Mouse (Mus musculus) heart, adult 18-20 months (tissue): Measurements from ENCODE around the gene Dlat. TPM values are rescaled to one million over a fixed set of nuclear protein-coding genes. Genes with fewer than 3 reads are reported as not detected.
A peak's percentile ranks its signal among the peaks of the same experiment; 100 is the strongest.
"Not testable (repeated sequence)": the region's sequence is repeated elsewhere in the genome, so short reads cannot be mapped to it uniquely, and the experiment has no call there.

Experiments
- DNase-seq, 2 experiments: peaks; one replicate each; pipeline ENCODE4 v3.0.0; 2021 to 2022; ENCODE audit warnings: mixed read lengths in 1 of 2
- total RNA-seq, 2 experiments: library from RNA; stranded (reverse); gene quantifications; 2 replicates each; pipeline ENCODE4 v1.2.3; 2021

Dlat gene
- total RNA-seq, 2 experiments from 2014 or later, result 390 to 395 TPM

DNA sequence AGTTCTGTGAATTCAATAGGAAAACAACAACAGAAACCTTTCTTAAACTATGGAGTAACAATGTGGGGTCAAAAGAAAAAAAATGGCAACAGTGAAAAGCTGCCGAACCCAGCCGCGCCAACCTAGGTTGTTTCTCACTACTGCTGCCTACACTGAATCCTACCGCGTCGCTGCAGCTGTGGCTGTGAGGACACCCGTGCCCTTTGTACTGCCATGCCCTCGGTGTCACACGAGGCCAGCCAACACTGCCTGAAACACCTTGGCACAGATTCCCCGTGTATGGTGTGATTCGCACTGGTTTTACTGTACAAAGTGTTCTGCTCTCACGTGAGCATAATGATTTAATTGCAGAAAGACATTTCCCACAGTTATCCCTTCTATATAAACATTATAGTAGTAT, 851 bp upstream of the Dlat start:
- peak; percentile 41 to 51 for DNase-seq

DNA sequence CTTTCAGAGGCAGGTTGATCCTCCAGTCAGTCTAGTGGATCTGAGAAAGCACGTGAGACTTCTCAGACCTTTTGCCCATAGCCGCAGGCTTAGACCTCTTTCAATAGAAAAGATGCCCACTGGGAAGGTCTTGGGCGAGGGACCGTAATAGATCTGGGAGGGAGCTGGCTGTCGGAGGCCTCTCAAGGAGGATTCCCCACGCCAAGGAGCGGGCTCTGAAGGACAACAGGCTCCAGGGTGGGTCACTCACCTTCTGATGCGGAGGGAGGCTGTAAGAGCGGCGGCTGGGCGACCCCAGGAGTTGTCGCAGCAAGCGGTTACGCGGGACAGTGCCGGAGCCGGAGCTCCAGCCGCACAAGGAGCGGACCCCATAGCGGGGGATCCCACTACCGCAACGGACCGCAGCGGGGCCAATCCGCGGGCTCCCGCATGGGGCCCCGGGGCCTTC, 615 bp downstream of the Dlat start:
- DNase-seq, result no peak

DNA sequence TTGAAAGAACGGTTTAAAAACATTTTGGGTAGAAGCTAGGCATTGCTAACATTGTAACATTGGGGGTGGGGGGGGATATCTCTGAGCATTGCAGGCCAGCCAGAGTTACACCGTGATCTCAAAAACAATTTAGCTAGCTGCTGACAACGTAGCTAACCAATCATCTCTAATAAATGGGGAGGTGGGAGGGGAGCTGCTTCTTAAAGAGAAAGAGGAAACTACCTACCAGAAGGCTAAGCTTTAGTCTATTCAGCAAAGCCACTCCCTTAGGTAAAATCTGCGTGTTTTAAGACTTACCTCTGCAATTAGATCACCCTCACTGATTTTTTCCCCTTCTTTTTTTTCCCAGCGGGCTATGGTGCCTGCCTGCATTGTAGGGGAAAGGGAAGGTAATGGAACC, 1.2 kb downstream of the Dlat start:
- DNase-seq, result no peak

DNA sequence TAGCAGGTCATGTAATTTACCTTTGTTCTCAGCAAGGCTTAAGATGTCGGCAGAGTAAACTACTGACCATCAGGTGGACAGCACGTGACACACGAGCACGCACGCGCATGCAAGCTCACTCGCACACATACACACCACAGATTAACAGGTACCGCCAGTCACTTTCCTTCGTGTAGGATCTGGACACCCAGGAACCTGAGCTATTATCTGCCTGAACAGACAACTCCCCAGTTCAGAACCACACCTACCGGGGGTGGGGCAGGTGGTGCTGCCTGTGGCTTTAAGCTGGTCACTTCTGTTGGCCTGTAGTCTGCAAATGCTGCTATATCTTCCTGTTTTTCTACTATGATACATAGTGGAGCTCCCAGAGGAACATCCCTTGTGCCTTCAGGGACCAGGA, 9.1 kb downstream of the Dlat start:
- DNase-seq, result no peak

DNA sequence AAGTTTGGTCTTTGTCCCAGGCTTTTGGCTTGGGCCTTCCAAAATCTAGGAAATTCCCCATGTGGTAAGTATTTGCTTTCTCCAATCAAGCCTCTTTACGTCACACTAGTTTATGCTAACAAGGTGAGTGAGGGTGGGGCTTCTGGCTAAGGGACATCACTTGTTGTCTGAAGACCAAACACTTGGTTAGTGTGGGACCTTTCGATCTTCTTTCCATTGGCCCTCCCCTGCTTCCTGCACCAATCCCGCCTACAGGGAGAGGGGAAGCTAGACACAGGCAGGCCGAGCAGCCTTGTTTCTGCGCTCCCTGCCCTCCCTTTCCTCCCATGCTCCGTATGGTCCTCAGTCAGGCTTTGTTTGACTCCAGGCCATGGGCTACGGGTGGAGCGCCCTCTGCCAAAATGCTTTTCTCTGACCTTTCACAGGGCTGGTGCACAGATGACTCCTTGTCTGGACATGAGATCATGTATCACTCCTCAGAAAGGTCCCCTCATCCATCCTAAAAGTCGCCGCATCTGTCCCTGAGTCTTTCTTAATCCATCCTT, 12.7 kb downstream of the Dlat start:
- no peak for DNase-seq

DNA sequence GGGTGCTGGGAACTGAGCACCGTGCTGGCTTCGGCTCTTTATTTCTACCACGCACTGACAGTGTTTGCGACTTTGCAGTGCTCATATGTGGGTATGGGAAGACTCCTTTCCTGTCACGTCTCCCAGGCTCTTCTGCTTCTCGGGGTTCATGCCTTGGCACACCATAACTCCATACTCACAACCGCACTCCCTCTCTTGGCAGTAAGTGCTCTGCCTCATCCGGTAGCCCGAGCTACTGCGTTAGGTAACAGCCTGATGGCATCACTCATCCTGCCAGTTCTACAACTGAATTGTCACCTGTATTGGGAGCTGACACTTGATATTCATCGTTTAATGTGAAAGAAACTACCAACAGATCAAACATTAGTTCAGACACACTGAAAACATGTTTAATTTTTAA, 25.3 kb downstream of the Dlat start:
- no peak for DNase-seq

DNA sequence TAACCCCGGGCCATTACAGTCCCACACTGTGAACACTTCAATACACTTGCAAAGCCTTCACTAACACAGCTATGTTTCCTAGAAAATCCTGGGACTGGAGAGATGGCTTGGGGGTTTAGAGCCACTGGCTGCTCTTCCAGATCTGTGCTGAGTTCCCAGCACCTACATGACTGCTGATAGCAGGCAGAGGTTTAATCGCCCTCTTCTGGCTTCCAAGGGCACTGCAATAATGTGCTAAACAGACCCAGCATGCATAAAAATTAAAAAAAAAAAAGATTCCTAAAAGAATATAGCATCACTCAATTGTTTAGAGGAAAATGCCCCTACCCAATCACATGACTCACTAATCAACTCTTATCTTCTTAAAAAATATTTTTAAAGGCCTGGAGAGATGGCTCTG, 26.5 kb downstream of the Dlat start:
- DNase-seq, result no peak

DNA sequence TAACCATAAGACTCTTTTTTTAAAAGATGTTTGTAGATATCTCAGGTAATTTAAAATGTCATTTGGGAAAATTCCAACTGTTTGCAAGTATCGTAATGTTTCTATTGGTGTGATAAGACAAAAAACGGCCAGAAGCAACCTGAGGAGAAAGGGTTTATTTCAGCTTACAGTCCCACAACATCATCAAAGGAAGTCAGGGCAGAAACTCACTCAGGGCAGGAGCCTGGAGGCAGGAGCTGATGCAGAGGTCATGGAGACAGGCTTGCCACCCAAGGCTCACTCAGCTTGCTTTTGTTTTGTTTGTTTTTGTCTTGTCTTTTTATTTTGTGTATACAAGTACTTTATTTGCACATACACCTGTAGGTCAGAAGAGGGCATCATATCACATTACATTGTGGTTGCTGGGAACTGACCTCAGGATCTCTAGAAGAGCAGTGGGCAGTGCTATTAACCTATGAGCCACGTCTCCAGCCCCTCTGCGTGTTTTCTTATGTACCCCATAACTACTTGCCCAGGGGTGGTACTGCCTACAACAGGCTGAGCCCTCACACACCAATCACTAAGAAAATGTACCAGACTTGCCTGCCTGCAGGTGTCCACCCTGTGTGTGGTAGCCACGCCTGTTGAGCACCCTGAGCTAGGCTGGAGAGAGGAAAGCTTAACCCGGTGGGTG, 27.4 kb downstream of the Dlat start:
- DNase-seq, result no peak

DNA sequence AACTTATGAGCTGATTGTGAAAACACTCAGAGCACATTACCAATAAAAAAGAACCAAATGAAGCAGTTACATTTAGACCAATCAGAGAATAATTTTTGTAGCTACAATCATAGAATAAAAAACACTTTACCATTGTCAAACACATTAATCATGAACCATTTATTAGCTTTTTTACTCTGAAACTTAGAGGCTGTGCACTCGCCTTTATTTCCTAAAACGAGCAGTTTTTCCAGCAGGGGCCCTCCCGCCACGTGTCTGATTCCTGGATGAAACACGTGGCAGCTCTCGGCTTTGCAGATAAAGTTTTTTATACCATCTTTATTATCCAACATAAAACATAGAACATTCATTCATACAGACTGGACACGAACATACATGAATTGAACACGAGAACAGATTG, 28.7 kb downstream of the Dlat start:
- DNase-seq, result not testable (repeated sequence)

DNA sequence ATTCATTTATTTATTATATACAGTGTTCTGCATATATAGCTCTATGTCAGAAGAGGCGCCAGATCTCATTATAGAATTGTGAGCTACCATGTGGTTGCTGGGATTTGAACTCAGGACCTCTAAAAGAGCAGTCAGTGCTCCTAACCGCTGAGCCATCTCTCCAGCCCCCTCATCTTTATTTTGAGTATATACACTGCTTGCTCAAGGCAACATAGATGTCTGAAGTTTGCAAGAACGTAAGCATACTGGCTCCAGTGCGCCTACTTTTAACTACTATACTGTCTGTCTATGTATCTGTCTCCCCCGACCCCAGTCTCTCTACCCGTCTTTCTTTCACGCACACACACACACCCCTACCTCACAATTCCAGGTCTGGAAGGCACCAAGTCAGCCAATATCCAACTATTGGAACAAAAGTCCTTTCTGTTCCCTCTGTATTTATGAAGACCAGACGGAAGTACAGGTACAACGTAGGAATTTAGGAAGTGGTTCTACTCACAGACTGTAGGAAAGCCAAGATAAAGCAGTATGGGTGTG, 41.7 kb downstream of the Dlat start:
- no peak for DNase-seq

DNA sequence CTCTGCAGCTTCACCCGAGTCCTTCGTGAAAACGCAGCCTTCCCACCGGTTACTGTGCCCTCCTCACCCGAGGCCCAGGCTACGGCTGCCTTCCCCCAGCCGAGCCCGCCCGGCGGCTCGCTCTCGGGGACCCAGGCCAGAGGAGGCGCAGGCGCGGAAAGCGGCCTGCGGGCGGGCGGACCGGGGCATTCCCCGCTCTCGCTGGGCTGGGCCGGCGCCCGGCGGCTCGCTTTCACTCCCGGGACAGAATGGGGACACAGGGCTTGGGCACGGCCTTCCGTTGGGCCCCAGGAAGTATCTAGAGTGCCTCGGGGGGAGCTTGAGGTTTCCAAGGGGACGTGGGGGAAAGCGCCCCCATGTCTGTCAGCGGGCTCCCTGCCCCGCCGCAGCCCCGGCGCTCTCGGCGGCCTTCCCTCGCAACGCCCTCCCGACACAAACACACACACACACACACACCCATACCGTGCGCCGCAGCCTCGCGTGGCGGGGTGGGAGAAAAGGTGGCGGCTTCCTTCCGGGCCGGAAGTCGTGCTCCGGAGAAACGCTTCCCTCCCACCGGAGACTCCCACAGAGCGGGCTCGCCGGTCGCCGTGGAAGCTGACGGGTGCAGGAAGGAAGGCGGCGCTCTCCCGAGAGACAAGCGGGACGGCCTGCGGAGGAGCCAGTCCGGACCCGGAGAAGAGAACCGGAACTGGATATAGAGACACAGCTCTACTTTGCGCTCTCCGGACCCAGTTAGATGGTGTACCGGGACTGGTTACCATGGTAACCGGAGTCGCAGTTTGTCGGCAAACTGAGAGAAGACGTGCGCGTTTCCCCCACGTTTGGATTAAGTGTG, 42.6 kb downstream of the Dlat start, which contains the start of the genes Pih1d2 and Nkapd1:
Pih1d2 (plus strand) TSS at position 556 of the 838 bp plus-strand sequence.
Nkapd1 (minus strand) TSS at position 699 of the 838 bp plus-strand sequence.
- DNase-seq, result peak; percentile 93 to 95

DNA sequence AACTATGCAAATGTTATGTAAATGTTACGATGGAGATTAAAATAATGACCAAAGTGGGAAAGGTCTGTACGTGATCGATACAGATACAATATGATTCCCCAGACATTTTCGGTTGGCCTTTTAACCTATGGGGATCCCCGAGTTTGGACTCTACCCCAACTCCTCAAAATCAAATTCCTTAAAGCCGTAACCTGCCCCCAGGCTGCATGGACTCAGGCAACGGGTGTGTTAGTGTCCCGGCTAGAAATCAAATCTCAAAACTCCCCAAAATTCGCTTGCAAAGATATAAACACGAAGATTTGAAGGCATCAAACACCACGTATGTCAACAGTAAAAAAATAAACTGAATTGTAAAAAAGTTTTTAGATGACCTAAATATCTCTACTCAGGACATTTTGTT, 43.4 kb downstream of the Dlat start:
- DNase-seq, result no peak

DNA sequence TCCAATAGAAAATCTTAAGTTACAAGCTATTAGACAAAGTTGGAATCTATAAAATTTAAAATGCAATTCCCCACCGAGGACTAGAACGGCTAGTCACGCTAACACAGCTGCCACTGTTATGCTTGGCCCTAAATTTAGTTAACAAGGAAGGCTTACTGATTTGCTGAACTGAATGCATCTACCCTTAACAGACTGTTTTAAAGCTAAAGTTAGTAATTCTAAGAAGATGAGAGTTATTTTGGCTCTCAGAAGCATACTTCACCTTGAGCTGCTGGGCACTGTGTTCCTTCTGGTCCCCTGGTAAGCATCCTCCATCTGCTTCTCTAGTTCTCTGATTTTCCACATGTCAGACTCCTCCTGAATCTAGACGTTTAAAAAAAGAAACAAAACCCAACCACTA, 47.5 kb downstream of the Dlat start:
- DNase-seq, result no peak

DNA sequence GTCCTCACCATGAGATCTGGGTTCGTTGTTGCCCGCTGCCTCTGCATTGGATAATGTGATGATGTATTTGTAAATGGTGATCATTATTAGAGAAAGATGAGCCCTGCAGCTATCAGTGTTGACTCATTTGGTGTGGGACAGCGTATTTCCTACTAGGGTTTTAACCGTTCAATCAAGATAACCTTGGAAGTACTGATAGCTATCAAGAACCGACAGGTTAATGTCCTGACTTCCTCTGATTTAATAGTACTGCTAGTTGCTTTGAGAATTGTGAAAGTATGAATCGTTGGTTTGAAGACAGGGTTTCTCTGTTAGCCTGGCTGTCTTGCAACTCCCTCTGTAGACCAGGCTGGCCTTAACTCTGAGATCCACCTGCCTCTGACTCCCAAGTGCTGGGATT, 55.2 kb downstream of the Dlat start:
- no peak for DNase-seq

DNA sequence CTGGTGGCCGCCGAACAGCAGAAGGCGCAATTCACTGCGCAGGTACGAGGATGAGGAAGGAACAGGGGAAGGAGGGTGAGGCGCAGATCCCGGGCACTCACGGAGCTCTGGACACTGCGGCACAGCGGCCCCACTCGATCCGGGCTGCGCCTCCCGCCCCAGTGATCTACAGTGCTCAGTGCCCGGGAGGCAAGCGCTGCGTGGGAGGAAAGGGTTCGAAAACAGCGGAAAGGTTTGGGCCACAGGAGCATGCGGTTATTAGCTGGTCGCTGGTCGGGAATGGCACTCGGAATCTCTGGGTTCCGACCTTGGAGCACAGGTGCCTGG, 55.6 kb downstream of the Dlat start:
- no peak for DNase-seq

DNA sequence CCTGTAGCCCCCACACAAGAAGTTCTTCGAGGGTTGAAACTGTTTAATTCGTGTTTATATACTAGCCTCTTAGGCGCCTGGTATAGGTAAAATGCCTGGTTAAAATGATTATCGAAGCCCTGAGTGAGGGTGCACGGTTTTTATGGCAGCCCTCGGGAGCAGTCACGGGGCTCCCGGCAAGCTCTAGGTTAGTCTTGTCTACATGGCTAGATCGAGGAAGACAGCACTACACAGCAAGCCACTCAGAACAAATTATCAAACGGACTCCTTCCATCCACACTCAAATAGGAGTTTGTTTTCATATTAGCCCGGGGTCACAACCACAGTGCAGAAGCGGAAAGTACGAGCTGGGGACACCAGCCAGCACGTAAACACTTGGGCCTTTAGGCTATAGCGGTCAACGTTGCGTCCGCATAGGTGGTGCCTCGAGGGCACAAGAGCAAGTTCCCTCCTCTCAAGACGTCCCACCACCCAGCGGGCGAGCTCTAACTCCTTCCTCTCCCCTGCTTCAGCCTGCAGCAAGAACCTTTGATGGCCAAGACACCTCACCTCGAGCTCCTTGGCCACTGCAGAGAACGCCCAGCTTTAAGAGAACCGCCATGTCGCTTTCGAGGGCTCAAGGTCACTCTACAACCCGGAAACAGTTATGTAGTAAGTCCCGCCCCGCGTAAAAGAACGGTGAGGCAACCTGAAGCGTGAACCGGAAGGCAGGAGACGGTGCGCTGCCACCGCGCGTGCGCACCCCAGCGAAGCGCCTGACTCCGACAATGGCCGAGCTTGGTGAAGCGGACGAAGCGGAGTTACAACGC, 56.2 kb downstream of the Dlat start, which contains the start of the genes Sdhd and Timm8b:
Sdhd (minus strand) TSS at position 624 of the 809 bp plus-strand sequence.
Timm8b (plus strand) TSS at position 722 of the 809 bp plus-strand sequence.
- peak; percentile 95 to 96 for DNase-seq

DNA sequence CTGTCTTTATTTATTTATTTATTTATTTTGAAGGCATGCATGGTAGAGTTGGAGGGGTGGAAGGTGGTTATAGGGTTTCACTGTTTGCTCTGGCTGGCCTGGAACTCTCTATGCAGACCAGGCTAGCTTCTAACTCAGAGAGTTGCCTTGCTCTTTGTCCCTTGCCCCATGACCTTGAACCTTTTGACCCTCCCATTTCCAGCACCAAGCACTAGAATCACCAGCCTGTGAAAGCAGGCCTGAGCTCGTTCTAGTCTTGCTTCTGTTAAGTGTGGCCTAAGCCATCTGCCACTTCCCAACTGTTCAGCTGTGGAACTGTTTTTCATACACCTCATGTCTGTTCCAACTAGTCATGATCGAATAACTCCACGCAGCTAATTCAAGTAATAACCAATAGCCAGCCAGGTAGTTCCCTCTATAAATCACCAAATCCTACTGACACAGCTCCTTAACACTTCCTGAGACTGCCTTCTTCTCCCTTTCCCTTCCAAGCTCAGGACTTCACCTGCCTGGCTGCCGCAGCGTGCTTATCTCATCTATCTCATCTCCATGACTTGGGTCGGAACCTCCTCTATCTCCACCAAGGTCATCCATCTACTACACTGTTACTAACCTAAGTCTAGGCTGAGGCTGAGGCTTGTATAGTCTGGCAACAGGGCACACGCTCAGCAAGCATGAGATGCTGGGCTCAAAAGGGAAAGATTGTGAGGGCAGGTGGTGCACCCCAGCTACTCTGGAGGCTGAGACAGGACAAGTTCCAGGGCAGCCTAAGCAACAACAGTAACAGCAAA, 57.3 kb downstream of the Dlat start:
- no peak for DNase-seq

DNA sequence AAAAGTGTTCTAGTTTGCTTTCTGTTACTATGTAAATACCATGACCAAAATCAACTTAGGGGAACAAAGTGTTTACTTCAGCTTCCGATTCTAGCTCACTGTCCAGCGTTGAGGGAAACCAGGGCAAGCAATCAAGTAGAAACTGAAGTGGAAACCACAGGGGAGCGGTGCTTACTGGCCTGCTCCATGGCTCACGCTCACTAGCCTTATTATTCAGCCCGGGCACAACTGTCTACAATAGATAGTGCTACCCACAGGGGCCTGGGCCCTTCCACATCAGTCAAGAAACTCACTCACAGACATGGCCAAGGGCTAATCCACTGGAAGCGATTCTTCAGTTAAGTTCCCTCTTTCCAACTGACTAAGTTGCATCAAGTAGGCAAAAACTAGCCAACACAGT, 58.0 kb downstream of the Dlat start:
- peak in 1 of 2 experiments; percentile 43 for DNase-seq

DNA sequence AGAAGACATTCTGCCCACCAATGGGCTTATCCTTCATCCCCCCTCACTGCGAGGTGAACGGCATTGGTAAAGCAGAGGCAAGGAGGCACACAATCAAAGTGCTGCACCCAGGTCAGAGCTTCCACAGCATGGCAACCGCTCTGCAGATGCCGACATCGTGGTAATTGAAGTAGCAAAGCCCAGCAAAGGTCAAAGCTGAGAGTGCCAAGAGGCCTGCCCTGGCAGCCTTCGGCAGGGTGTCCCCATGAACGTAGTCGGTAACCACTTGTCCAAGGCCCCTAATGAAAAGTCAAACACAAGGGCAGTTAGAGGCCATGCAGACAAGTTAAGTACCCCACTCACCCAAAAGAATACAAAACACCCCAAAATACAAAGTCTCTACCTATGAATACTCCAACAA, 62.6 kb downstream of the Dlat start:
- no peak for DNase-seq

DNA sequence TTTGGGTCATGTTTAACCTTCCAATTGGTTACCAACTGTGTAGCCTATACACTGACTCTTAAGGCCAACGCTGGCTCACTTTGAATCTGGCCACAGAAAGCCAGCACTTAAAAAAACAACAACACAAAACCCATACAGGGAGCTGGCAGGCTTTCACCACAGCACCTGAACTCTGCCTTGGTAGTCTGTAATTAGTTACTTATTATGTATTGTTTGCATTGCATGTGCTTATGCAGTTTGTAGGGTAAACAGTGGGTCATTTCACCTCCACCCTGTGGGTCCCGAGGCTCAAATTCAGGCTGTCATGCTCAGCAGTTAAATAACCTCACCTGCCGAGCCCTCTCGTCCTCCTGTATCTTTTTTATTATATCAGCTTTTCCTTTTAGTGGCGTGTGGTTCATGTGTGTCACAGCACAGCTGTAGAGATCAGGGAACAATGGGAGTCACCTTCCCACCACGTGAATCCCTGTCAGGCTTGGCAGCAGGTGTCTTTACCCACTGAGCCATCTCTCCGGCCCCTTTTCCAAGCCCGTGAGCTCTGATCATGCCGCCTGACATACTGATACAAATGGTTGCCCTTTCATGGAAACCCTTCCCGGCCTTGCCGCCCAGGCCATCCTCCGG, 64.7 kb downstream of the Dlat start:
- DNase-seq, result no peak

DNA sequence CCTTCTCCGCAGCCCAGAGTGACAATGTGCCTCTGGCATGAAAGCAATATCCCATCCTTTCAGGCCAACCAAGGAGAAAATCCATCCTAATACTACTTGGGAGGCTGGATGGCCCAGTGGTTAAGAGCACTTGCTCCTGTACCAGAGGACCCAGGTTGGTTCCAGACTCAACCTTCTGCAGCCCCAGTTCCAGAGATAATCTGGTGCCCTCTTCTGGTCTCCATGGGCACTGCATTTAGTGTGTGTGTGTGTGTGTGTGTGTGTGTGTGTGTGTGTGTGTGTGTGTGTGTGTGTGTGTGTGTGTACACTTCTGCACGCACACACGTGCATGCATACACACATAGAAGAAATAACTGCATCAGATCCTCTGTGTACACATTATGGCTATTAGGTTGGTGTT, 66.0 kb downstream of the Dlat start:
- DNase-seq, result no peak
